Mouse (Mus musculus) stomach, postnatal 0 days (tissue): ENCODE data around the gene Copb1.

Experiments used
- CTCF ChIP-seq: IDR thresholded peaks from 2 replicates; pipeline ENCODE4 v1.5.1; 2016; ENCODE audit warnings: antibody characterized with exemption, low read depth, mild to moderate bottlenecking, moderate library complexity
- EP300 ChIP-seq: optimal IDR thresholded peaks from 2 replicates; pipeline ENCODE3; 2016; ENCODE audit warnings: antibody characterized with exemption

- no peak for TF ChIP-seq CTCF
- no peak for TF ChIP-seq EP300
Measured at GRCm38 (mm10) chr7:114210618-114211017, 43.9 kb downstream of the Copb1 start.
